Mouse (Mus musculus): Measurements from ENCODE around the gene Tarbp1. TPM values are rescaled to one million over a fixed set of nuclear protein-coding genes. Genes with fewer than 3 reads are reported as not detected.
A peak's percentile ranks its signal among the peaks of the same experiment; 100 is the strongest.
"Not testable (repeated sequence)": the region's sequence is repeated elsewhere in the genome, so short reads cannot be mapped to it uniquely, and the experiment has no call there.

The Tarbp1 gene
- polyA plus RNA-seq, 1 experiment from 2014 or later = 3.6 TPM

DNA sequence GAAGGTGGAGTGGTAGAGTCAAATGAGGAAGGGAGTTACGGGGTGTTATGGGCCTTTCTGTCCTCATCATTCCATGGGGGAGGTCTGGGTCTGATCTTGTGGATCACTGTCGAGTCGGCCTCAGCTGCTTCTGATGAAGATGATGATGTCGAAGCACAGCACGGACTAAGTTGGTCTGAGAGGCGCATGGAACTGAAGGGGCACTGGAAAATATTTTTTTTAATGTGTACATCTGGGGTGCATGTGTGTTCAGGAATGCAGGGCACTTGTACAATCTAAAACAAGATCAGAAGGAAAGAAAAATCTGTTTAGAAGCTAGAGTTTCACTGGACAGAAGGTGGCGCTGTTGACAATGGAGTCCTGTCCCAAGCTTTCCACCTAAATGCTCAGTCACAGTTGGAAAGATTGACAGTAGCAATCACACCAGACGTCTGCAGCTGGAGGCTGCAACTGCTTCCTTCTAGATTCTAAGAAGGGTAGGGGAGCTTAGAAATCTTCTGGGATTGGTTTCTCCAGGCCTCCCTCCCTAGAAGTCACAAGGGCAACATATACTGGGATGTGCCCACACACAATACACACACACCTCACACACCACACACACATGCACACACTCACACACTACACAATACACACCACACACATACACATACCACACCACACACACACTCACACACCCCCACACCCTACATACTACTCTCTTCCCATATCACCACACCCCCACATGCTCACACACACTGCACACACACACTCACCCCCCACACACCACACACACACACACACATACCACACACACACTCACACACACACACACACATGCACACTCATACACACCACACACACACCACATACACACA is 6.9 kb upstream of the Tarbp1 start:
- no peaks in the 10 kb centered on the region for H3K9me3 ChIP-seq (replicated peaks)
- no peak overlapping the region for H3K27ac ChIP-seq
- H3K4me3 ChIP-seq (replicated peaks) = no peak overlapping the region
- 0 out of 2 replicates have a peak, but pooled peaks cover 2% of the 10 kb centered on the region for H3K4me1 ChIP-seq
- H3K4me2 ChIP-seq = no peak overlapping the region
- 0 out of 2 replicates have a peak, but pooled peaks have one; percentile 29 for ATAC-seq (replicated peaks; ENCODE audit: low FRiP score)
- H3K9ac ChIP-seq = no peak overlapping the region
- WGBS = 41% methylated on average over 8 of the region's 8 CpGs
- no peaks in the 10 kb centered on the region for H3K36me3 ChIP-seq
- 0 out of 2 replicates have a peak, but pooled peaks cover 2% of the 10 kb centered on the region for H3K27me3 ChIP-seq

DNA sequence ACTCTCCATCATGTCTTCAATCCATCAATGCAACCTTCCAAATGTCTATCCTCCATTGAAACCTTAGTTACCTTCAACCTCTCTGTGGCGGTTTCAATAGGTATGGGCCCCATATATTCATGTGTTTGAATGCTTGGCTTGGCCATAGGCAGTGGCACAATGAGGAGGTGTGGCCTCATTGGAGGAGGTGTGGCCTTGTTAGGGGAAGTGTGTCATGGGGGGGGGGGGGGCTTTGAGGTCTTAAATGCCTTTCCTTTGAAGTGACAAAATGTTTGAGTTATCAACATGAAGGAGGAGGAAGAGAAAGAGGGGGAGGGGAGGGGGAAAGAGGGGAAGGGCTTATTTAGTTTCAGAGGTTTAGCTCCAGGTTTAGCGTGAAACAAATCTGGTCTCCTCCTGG is 5.5 kb upstream of the Tarbp1 start:
- Histone ChIP-seq H3K27me3 (peaks cover 6% of the 10 kb centered on the region; the same call in 1 of the 2 replicates), H3K9ac (no peak overlapping the region), H3K4me2 (no peak overlapping the region), H3K9me3 (replicated peaks) (no peaks in the 10 kb centered on the region), H3K36me3 (no peaks in the 10 kb centered on the region), H3K27ac (no peak overlapping the region), H3K4me1 (peaks cover 7% of the 10 kb centered on the region; the same call in 1 of the 2 replicates), H3K4me3 (replicated peaks) (no peak overlapping the region)
- WGBS = 74% methylated on average over 2 of the region's 2 CpGs
- ATAC-seq (replicated peaks; ENCODE audit: low FRiP score) = no peak

DNA sequence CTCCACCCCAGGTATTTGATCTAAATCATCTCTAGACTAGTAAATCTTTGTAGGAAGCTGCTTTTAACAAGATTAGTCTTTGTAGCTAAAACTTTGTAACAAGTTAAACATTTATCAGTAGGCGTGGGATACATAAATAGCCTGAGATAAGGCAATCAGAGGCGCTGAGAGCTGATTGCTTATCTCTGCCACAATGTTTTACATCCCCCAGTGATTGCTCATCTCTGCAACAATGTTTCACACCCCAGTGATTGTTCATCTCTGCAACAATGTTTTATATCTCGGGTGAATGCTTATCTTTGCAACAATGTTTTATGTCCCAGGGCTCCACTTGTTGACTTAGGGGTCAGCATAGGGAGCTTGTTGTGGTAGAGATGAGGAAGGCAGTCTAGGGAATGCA is 3.8 kb upstream of the Tarbp1 start:
- H3K9ac ChIP-seq = no peak overlapping the region
- H3K27ac ChIP-seq = no peak overlapping the region
- WGBS = 38% methylated on average over 3 of the region's 3 CpGs
- no peak overlapping the region for H3K4me3 ChIP-seq (replicated peaks)
- no peaks in the 10 kb centered on the region for H3K9me3 ChIP-seq (replicated peaks)
- H3K4me1 ChIP-seq = peaks cover 16% of the 10 kb centered on the region
- H3K27me3 ChIP-seq = peaks cover 6% of the 10 kb centered on the region; the same call in 1 of the 2 replicates
- H3K36me3 ChIP-seq = no peaks in the 10 kb centered on the region
- ATAC-seq (replicated peaks; ENCODE audit: low FRiP score) = no peak
- no peak overlapping the region for H3K4me2 ChIP-seq

DNA sequence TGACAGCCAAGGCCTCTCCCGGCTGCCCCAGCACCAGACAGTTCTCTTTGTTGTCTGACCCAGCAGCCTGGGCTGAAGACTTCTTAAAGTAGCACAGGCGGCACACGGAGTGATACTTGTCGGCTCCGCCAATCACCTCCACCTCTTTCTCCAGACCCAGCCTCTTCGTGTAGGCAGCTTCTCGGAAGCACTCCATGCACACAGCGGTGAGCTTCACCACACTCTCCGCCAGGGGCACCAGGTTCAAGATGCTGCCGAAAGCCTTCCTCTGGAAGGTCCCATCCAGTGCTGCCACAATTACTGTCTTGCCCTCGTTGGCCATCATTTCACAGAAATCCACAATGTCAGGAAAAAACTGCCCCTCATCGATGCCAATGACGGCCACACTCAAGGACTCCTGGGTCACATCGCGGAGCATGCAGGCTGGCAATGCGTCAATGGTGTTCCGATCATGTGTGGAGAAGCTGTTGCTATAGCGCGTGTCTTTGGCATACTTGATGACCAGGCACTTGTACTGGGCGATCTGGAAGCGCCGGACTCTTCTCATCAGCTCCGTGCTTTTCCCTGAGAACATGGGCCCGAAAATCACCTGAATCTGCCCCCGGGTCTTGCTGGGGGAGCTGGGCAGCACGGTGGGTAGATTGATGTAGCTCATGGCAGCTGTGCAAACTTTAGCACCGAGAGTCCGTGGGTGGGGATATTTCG is 1.4 kb upstream of the Tarbp1 start:
- not testable (repeated sequence) for H3K9me3 ChIP-seq (replicated peaks); H3K27ac ChIP-seq; H3K4me3 ChIP-seq (replicated peaks); H3K36me3 ChIP-seq; ATAC-seq (replicated peaks; ENCODE audit: low FRiP score); H3K27me3 ChIP-seq; H3K9ac ChIP-seq
- peak overlapping the region; percentile 19; the same call in 1 of the 2 replicates for H3K4me2 ChIP-seq
- peaks cover 24% of the 10 kb centered on the region for H3K4me1 ChIP-seq
- 50% methylated on average over 29 of the region's 29 CpGs for WGBS

DNA sequence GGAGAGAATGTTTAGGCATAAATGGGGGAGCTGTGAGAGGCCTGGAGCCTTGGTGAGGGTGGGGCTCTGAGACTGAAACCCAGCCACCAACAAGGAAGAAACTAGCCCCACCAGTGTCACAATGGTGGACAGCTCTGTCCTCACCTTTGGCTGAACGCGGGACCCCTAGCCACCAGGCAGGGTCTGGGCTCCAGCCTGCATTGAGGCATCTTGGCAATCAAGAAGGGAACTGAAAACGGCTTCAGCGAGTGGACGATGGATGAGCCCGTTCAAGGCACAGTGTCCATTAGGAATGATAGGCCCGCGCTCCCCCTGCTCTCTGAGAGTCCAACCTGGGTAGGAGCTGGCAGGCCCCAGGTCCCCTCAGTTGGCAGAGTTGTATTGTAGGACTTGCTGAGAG is 873 bp upstream of the Tarbp1 start:
- 0 out of 2 replicates have a peak overlapping the region, but pooled peaks have one; percentile 19 for H3K4me2 ChIP-seq
- 54% methylated on average over 8 of the region's 8 CpGs for whole genome bisulfite sequencing

DNA sequence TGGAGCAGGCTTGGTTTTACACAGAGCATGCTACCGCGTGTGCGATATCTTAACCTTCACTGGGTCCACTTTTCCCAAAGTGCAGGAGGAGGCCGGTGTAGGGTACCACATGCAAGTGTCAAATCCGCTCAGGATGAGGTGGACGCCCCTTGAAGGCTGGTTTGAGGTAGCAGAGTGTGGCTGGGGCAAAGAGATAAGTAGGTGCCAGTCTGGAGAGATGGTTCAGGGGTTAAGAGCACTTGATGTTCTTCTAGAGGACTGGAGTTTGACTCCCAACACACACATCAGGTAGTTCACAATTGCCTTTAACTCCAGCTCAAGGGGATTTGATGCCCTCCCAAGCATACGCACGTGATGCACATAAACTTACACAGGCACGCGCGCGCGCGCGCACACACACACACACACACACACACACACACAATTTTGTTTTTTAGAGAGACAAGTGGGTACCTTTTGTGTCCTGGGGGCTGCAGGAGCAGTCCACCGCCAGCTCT is 1.0 kb downstream of the Tarbp1 start:
- Histone ChIP-seq H3K9ac (peak overlapping the region; percentile 79), H3K9me3 (replicated peaks) (no peaks in the 10 kb centered on the region), H3K36me3 (peaks cover 24% of the 10 kb centered on the region), H3K4me2 (peak overlapping the region; percentile 84), H3K27me3 (peaks cover 6% of the 10 kb centered on the region; the same call in 1 of the 2 replicates), H3K4me3 (replicated peaks) (peak overlapping the region; percentile 89), H3K27ac (peak overlapping the region; percentile 89), H3K4me1 (peaks cover 24% of the 10 kb centered on the region)
- 11% methylated on average over 16 of the region's 16 CpGs for WGBS
- 0 out of 2 replicates have a peak, but pooled peaks have one; percentile 17 for ATAC-seq (replicated peaks; ENCODE audit: low FRiP score)

More for the DNA sequence above, 873 bp upstream of the Tarbp1 start:
- H3K9me3 ChIP-seq (replicated peaks); H3K9ac ChIP-seq; ATAC-seq (replicated peaks; ENCODE audit: low FRiP score); H3K27ac ChIP-seq; H3K36me3 ChIP-seq; H3K4me3 ChIP-seq (replicated peaks); H3K27me3 ChIP-seq: not testable (repeated sequence)
- H3K4me1 ChIP-seq = peaks cover 24% of the 10 kb centered on the region

DNA sequence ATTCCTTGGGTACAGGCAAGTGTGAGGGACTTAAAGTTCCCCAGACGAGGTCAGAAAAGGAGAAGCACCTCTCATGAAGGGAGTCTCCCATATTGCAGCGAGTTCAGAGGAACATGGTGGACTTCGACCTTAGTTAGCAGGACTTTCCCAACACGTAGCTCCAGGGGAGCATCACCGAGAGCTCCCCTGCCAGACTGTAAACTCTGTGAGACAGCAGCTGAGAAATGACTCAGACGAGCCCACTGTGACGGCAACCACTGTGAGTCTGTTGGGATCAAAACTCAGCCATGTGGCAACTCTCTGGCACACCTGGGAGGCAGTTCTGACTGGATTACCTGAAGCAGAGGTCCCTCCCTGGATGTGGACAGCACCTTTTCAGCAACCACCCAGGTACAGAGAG is 10.8 kb downstream of the Tarbp1 start:
- Histone ChIP-seq H3K4me1 (no peaks in the 10 kb centered on the region), H3K36me3 (peaks cover 76% of the 10 kb centered on the region), H3K27ac (no peak overlapping the region), H3K9me3 (replicated peaks) (no peaks in the 10 kb centered on the region), H3K27me3 (no peaks in the 10 kb centered on the region), H3K4me2 (no peak overlapping the region), H3K9ac (no peak overlapping the region), H3K4me3 (replicated peaks) (no peak overlapping the region)
- 74% methylated on average over 7 of the region's 7 CpGs for WGBS
- no peak for ATAC-seq (replicated peaks; ENCODE audit: low FRiP score)

DNA sequence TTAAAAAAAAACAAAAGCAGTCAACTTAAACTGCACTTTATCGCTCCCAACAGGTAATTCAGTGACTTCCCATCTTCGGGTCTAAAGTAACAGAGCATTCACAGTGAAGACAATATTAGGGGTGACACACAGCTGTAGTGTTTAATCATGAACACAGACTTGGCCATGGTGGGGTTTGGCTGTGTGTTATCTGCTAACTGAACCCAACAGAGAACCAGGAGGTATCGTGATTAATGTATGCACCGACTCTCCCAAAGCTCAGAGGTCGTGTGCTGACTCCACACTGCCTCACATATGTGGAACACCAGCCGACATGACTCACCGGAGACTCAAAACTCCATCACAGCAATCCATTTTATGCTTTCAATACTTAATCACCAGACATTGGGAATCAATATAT is 13.1 kb downstream of the Tarbp1 start:
- no peak overlapping the region for H3K27ac ChIP-seq
- WGBS = 60% methylated on average over 7 of the region's 7 CpGs
- H3K4me3 ChIP-seq (replicated peaks) = no peak overlapping the region
- H3K4me2 ChIP-seq = no peak overlapping the region
- ATAC-seq (replicated peaks; ENCODE audit: low FRiP score) = no peak
- no peaks in the 10 kb centered on the region for H3K9me3 ChIP-seq (replicated peaks)
- no peak overlapping the region for H3K9ac ChIP-seq
- H3K4me1 ChIP-seq = no peaks in the 10 kb centered on the region
- peaks cover 70% of the 10 kb centered on the region for H3K36me3 ChIP-seq
- H3K27me3 ChIP-seq = no peaks in the 10 kb centered on the region

DNA sequence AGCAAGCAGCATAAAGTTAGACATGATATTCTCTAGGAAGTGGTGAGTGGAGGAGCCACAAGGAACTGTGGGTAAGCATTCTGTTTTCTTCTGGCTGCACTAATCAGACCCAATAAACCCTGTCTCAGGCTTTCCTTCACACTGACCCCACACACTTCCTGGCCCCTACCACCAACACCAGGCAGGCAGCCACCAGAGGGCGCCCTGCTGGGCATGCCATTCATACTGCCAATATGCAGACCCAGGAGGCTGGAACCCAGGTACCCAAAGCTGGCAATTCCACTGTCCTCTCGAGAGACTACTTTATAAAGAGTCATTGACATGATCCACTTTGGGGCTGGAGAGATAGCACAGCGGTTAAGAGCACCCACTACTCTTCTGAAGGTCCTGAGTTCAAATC is 14.6 kb downstream of the Tarbp1 start:
- H3K9me3 ChIP-seq (replicated peaks) = no peaks in the 10 kb centered on the region
- no peak overlapping the region for H3K9ac ChIP-seq
- no peaks in the 10 kb centered on the region for H3K27me3 ChIP-seq
- no peak overlapping the region for H3K27ac ChIP-seq
- ATAC-seq (replicated peaks; ENCODE audit: low FRiP score) = no peak
- H3K4me2 ChIP-seq = no peak overlapping the region
- peaks cover 78% of the 10 kb centered on the region for H3K36me3 ChIP-seq
- H3K4me1 ChIP-seq = no peaks in the 10 kb centered on the region
- H3K4me3 ChIP-seq (replicated peaks) = no peak overlapping the region
- 57% methylated on average over 3 of the region's 3 CpGs for WGBS

DNA sequence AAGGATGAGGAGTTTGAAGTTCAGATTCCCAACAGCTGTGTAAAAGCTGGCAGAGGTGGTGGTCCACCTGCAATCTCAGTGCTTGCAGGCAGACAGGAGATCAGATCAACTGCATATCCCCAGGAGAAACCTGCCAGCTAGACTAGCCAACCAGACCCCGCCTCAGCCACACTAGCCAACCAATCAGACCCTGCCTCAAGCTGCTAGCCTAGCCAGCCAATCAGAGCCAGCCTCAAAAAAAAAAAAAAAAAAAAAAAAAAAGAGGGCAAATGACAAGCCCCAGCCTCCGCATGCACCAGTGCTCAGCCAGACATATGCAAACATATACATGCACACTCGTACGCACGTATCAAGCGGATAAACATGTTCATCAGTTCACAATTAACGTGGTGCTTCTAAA is 19.5 kb downstream of the Tarbp1 start:
- Histone ChIP-seq H3K27me3 (no peaks in the 10 kb centered on the region), H3K4me1 (no peaks in the 10 kb centered on the region), H3K27ac (no peak overlapping the region), H3K4me2 (no peak overlapping the region), H3K9me3 (replicated peaks) (no peaks in the 10 kb centered on the region), H3K9ac (no peak overlapping the region), H3K36me3 (peaks cover 91% of the 10 kb centered on the region), H3K4me3 (replicated peaks) (no peak overlapping the region)
- no peak for ATAC-seq (replicated peaks; ENCODE audit: low FRiP score)
- 89% methylated on average over 7 of the region's 7 CpGs for WGBS

DNA sequence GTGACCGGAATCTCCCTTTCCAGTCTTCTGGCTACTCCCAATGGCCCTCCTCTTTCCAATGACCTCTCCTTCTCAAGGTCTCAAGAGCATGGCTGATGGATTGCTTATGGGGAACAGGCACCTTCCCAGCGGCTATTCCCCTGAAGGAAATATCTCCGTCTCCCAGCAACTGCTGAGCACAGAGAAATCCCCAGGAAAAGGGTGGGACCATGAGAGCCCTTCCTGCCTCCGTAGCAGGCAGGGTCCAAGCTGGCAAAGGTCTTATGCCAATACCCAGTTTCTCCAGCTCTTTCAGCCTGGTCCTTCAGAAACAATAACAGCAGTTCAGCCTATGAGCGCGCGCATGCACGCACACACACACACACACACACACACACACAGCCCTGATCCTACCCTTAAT is 23.7 kb downstream of the Tarbp1 start:
- no peaks in the 10 kb centered on the region for H3K4me1 ChIP-seq
- no peaks in the 10 kb centered on the region for H3K9me3 ChIP-seq (replicated peaks)
- no peaks in the 10 kb centered on the region for H3K27me3 ChIP-seq
- H3K4me3 ChIP-seq (replicated peaks) = no peak overlapping the region
- H3K36me3 ChIP-seq = peaks cover 95% of the 10 kb centered on the region
- H3K9ac ChIP-seq = no peak overlapping the region
- H3K4me2 ChIP-seq = no peak overlapping the region
- H3K27ac ChIP-seq = no peak overlapping the region
- ATAC-seq (replicated peaks; ENCODE audit: low FRiP score) = no peak
- WGBS = 88% methylated on average over 8 of the region's 8 CpGs

DNA sequence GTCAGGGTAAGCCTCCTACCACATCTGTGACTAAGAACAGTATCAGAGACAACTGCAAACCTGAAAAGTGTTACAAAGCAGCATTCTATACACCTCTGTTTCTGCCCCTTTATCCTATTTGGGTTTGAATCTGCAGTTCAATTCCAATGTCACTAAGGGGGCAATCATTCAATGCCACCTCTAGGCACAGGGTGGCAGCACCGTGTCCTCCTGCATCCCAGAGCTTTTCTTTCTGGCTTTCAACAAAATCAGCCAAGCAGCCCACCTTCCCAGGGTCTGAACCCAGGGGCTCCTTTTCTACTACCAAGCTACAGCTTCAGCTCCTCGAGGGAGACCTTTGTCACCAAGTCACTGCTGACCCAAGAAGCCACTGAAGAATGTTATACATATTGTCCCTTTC is 35.9 kb downstream of the Tarbp1 start:
- peaks cover 82% of the 10 kb centered on the region for H3K36me3 ChIP-seq
- H3K9ac ChIP-seq = no peak overlapping the region
- no peaks in the 10 kb centered on the region for H3K9me3 ChIP-seq (replicated peaks)
- ATAC-seq (replicated peaks; ENCODE audit: low FRiP score) = no peak
- H3K4me1 ChIP-seq = no peaks in the 10 kb centered on the region
- no peaks in the 10 kb centered on the region for H3K27me3 ChIP-seq
- no peak overlapping the region for H3K27ac ChIP-seq
- H3K4me2 ChIP-seq = no peak overlapping the region
- no peak overlapping the region for H3K4me3 ChIP-seq (replicated peaks)
- 69% methylated on average over 2 of the region's 2 CpGs for WGBS

Data from kidney, embryonic 15.5 days (tissue).